Mouse (Mus musculus): ENCODE data around the gene Ap4e1. TPM values are rescaled to one million over a fixed set of nuclear protein-coding genes. Genes with fewer than 3 reads are reported as not detected.
"Not testable (repeated sequence)": the region's sequence is repeated elsewhere in the genome, so short reads cannot be mapped to it uniquely, and the experiment has no call there.

Ap4e1 gene
- total RNA-seq, 2 experiments from 2014 or later = 7.4 to 9.6 TPM

- intact Hi-C loops (cut with DNase I) = no loop called here
- no peak for DNase-seq
These were observed 62.4 kb downstream of the Ap4e1 start for GRCm38 (mm10) chr2:127070879-127071278.

GRCm38 (mm10) chr2:127074116-127074515, 65.6 kb downstream of the Ap4e1 start:
- no peak for DNase-seq
- intact Hi-C loops (cut with DNase I) = no loop called here

GRCm38 (mm10) chr2:127077611-127078010, 69.1 kb downstream of the Ap4e1 start:
- intact Hi-C loops (cut with DNase I) = no loop called here

GRCm38 (mm10) chr2:127079066-127079465, 70.5 kb downstream of the Ap4e1 start:
- intact Hi-C loops (cut with DNase I); DNase-seq: not testable (repeated sequence)

More at GRCm38 (mm10) chr2:127077611-127078010, 69.1 kb downstream of the Ap4e1 start:
- DNase-seq = no peak

GRCm38 (mm10) chr2:127079881-127080590, 71.5 kb downstream of the Ap4e1 start:
- intact Hi-C loops (cut with DNase I) = no loop called here
- DNase-seq = peak in 1 of 2 experiments; percentile 14

GRCm38 (mm10) chr2:127080591-127081218, 72.2 kb downstream of the Ap4e1 start:
- DNase-seq = no peak
- intact Hi-C loops (cut with DNase I) = no loop called here

- DNase-seq = no peak
- intact Hi-C loops (cut with DNase I) = no loop called here
These were observed 77.7 kb downstream of the Ap4e1 start for GRCm38 (mm10) chr2:127086235-127086634.

- intact Hi-C loops (cut with DNase I) = loop anchor here (10.0 kb wide), 1 partner anchor 115 kb away; the partner anchor contains the start of genes 1810024B03Rik and Snrnp200
These were observed 81.6 kb downstream of the Ap4e1 start for GRCm38 (mm10) chr2:127090151-127090550.

GRCm38 (mm10) chr2:127092000-127092399, 83.5 kb downstream of the Ap4e1 start:
- intact Hi-C loops (cut with DNase I) = loop anchor here (10.0 kb wide), 1 partner anchor 113 kb away; the partner anchor contains the start of genes 1810024B03Rik and Snrnp200
- DNase-seq = no peak

More at GRCm38 (mm10) chr2:127090151-127090550, 81.6 kb downstream of the Ap4e1 start:
- not testable (repeated sequence) for DNase-seq

GRCm38 (mm10) chr2:127108986-127109385, 100.5 kb downstream of the Ap4e1 start:
- no peak for DNase-seq
- intact Hi-C loops (cut with DNase I) = no loop called here

Small RNA genes lying within 50 kb of the gene (microRNA-seq; reads per million reads assigned to microRNA genes)
- 0 reads per million in 2 experiments for gene Gm24081

Other genes with a start within 250 kb of the Ap4e1 start
- not detected for gene Usp50, start 225.2 kb upstream of the Ap4e1 start, total RNA-seq (2021)
- gene Trpm7, start 132.5 kb upstream of the Ap4e1 start, total RNA-seq (2021) = 10 to 100 TPM; 52.0 to 54.1 TPM
- gene Sppl2a, start 75.5 kb upstream of the Ap4e1 start, total RNA-seq (2021) = 10 to 100 TPM; 49.6 to 51.3 TPM
- gene Blvra, start 61.9 kb downstream of the Ap4e1 start, total RNA-seq (2021) = 10 to 100 TPM; 23.0 to 26.1 TPM
- 10 to 100 TPM; 13.7 to 15.2 TPM for gene Ncaph, start 125.2 kb downstream of the Ap4e1 start, total RNA-seq (2021)
- 10 to 100 TPM; 14.1 to 15.3 TPM for gene Itpripl1, start 134.7 kb downstream of the Ap4e1 start, total RNA-seq (2021)
- under 1 TPM; 0.53 to 0.67 TPM for gene 1810024B03Rik, start 199.6 kb downstream of the Ap4e1 start, total RNA-seq (2021)
- gene Snrnp200, start 199.7 kb downstream of the Ap4e1 start, total RNA-seq (2021) = 10 to 100 TPM; 63.3 to 66.8 TPM
- 10 to 100 TPM; 57.2 to 60.4 TPM for gene Ciao1, start 239.1 kb downstream of the Ap4e1 start, total RNA-seq (2021)
- 10 to 100 TPM; 39.4 to 40.4 TPM for gene Tmem127, start 239.2 kb downstream of the Ap4e1 start, total RNA-seq (2021)